Mouse (Mus musculus): ENCODE measurements at regions not wholly inside any gene's neighbourhood (a gene's known extent, or its start where the extent isn't known, plus 50 kb on each side); places are given as distances from the start of the nearest gene placed in this dataset.

DNA sequence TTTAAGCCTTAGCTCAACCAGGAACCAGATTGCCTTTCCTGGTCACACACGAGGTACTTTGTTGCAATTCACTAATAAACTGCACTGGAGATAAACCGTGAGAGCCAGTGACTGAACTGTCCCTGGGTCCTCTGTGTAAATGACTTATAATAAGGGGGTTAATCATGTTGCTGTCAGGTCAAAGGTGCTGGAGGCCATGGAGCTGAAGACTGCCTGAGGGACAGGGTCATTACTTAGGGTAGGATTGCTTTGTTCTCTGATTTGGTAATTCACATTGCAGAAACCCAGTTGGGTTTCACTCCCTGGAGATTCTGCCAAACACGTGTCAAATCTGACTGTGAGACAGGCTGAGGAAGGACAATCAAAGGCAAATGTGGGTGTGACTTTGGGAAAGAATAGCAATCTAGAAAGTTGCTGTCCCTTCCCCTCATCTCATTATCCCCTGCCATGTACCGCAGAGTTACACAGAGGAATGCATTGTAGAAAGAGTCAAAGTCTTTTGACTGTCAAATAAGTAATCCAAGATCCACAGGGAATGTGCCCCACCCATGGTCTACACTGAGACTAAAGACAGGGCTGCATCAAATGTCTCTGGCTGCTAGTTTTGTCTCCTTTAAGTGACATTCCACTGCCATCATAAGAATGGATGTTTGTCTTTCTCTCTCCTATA lies 51.8 kb upstream of the Fam98a start:
- Histone ChIP-seq H3K9me3 (replicated peaks; ENCODE audit: control insufficient read depth, low read length) (no peaks in the 10 kb centered on the region), H3K27ac (ENCODE audit: low read depth, low read length) (no peak overlapping the region), H3K4me3 (ENCODE audit: low read depth, low read length) (no peak overlapping the region), H3K36me3 (ENCODE audit: control insufficient read depth, insufficient read depth, low read length) (no peaks in the 10 kb centered on the region), H3K4me2 (ENCODE audit: low read length) (no peak overlapping the region), H3K9ac (ENCODE audit: low read length) (no peak overlapping the region), H3K27me3 (replicated peaks; ENCODE audit: control insufficient read depth, insufficient read depth, low read length) (no peaks in the 10 kb centered on the region), H3K4me1 (ENCODE audit: control insufficient read depth, insufficient read depth, low read length) (no peaks in the 10 kb centered on the region)
- WGBS, result 25% methylated on average over 4 of the region's 4 CpGs
- ATAC-seq, result no peak; the same call in 1 of the 2 replicates
- no peak for DNase-seq (ENCODE audit: low spot score)

Data from forebrain, embryonic 14.5 days (tissue).